ENCODE assay signal across 7 mouse cellular contexts in the genomic region with DNA sequence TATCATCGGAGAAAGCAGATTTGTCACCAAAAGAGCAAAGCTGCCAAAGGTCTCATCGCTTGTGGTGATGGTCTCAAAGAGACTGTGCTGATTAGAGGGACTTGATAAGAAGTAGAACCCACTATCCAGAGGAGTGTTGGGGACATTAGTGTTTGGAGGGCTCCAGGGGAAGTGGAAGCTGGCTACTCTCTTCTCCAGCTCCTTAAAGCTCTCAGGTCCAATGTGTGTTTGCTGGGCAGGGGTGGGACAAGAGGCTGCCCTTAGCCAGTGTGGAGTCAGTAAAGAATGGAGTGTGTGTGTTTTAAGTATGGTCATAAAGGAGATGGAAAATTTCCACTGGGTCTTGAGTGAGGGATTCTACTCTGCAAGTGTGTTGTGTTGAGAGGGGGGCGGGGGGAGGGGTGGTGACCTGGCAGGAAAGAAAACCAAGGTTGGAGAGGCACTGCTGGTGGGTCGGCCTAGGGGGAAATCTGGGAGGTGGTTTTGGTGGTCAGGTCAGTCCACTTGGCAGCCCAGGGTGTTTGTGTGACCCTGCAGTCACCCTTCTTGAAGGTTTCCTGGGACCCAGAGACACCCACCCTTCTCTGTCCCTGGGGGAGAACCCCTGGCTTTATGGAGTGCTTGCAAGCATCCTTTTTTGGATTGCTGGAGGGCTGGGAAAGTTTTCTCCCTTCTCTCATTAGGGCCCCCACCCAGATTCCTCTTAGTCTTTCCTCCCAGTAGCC. TPM values are rescaled to one million over a fixed set of nuclear protein-coding genes. Genes with fewer than 3 reads are reported as not detected.
A peak's percentile ranks its signal among the peaks of the same experiment; 100 is the strongest.
DNase-seq lines count a peak whose midpoint lies in the region; ATAC-seq lines count a peak whose summit lies in the region.

No protein-coding gene starts in this region.

- no peak for ATAC-seq in embryonic facial prominence, embryonic 15.5 days (ENCODE audit: insufficient number of reproducible peaks, low FRiP score, low TSS enrichment, low read depth)
- ATAC-seq in intestine, embryonic 15.5 days = no peak
- no peak for ATAC-seq in erythroid progenitor cell, adult 5-6 weeks (replicated peaks; ENCODE audit: low FRiP score, poor library complexity, severe bottlenecking)
- ATAC-seq in cerebellum, adult (ENCODE audit: insufficient number of reproducible peaks, low FRiP score, low TSS enrichment) = no peak

- peaks cover 6% of the 10 kb centered on the region; the same call in 1 of the 2 replicates for H3K27me3 ChIP-seq in embryonic facial prominence, embryonic 15.5 days
- H3K27me3 ChIP-seq in intestine, embryonic 15.5 days (replicated peaks) = no peaks in the 10 kb centered on the region

- WGBS in embryonic facial prominence, embryonic 15.5 days = 27% methylated on average over 4 of the region's 4 CpGs
- WGBS in intestine, embryonic 15.5 days = 28% methylated on average over 4 of the region's 4 CpGs

- peaks cover 38% of the 10 kb centered on the region for H3K4me1 ChIP-seq in embryonic facial prominence, embryonic 15.5 days
- H3K4me1 ChIP-seq in intestine, embryonic 15.5 days (replicated peaks) = peaks cover 31% of the 10 kb centered on the region

- H3K27ac ChIP-seq in embryonic facial prominence, embryonic 15.5 days (replicated peaks) = peak overlapping the region; percentile 70
- H3K27ac ChIP-seq in intestine, embryonic 15.5 days = peak overlapping the region; percentile 52

- peak overlapping the region; percentile 75 for H3K4me2 ChIP-seq in embryonic facial prominence, embryonic 15.5 days (replicated peaks)
- peak overlapping the region; percentile 86 for H3K4me2 ChIP-seq in intestine, embryonic 15.5 days (replicated peaks)

- peak overlapping the region; percentile 66 for H3K4me3 ChIP-seq in embryonic facial prominence, embryonic 15.5 days (replicated peaks)
- H3K4me3 ChIP-seq in intestine, embryonic 15.5 days (replicated peaks) = peak overlapping the region; percentile 59

- peak overlapping the region; percentile 64; the same call in 1 of the 2 replicates for H3K9ac ChIP-seq in embryonic facial prominence, embryonic 15.5 days
- peak overlapping the region; percentile 65 for H3K9ac ChIP-seq in intestine, embryonic 15.5 days

- no peaks in the 10 kb centered on the region for H3K9me3 ChIP-seq in embryonic facial prominence, embryonic 15.5 days (replicated peaks)
- H3K9me3 ChIP-seq in intestine, embryonic 15.5 days = no peaks in the 10 kb centered on the region

- DNase-seq in NIH3T3 (ENCODE audit: low read depth) = peak; percentile 64
- peak; percentile 40 for DNase-seq in lung, postnatal 36 days
- no peak for DNase-seq in adrenal gland, adult 8-10 months

- H3K36me3 ChIP-seq in embryonic facial prominence, embryonic 15.5 days = 0 out of 2 replicates have a peak, but pooled peaks cover 3% of the 10 kb centered on the region
- H3K36me3 ChIP-seq in intestine, embryonic 15.5 days = no peaks in the 10 kb centered on the region

RNA-seq across cellular contexts. Expression of gene Timp3, which starts 1.6 kb away (rescaled TPM):
- polyA plus RNA-seq in embryonic facial prominence, embryonic 15.5 days (2015; fragmentation: Nextera tagmentation; extraction: Ambion mirVana) = 81.4 and 82.5 TPM in 2 replicates
- polyA plus RNA-seq in intestine, embryonic 15.5 days (2015; fragmentation: Nextera tagmentation; extraction: Ambion mirVana) = 44.6 and 46.9 TPM in 2 replicates
- total RNA-seq in erythroid progenitor cell, adult 5-6 weeks (2015; ENCODE audit: low replicate concordance) = 0.72 TPM in 1 of 2 replicates, not detected in the other
- 0.64 TPM in 1 of 2 replicates, not detected in the other for total RNA-seq in erythroid progenitor cell, adult 5-6 weeks (2017; ENCODE audit: low replicate concordance)
- total RNA-seq in adrenal gland, adult 8-10 months (2022) = 100 to 1,000 TPM; 495 to 753 (median 629) TPM

Comparison
In these comparisons a context has a peak if more than half of its experiments do, and no peak if none do; other contexts are left out.
1. RNA of gene Timp3, which starts 1.6 kb away (total RNA-seq): 495 to 753 TPM in adrenal gland, adult 8-10 months; 0.64 to 0.72 TPM in erythroid progenitor cell, adult 5-6 weeks; every median in the first group is over 100 times any median in the second.